Mouse (Mus musculus): ENCODE data around the gene Defb45.

DNA sequence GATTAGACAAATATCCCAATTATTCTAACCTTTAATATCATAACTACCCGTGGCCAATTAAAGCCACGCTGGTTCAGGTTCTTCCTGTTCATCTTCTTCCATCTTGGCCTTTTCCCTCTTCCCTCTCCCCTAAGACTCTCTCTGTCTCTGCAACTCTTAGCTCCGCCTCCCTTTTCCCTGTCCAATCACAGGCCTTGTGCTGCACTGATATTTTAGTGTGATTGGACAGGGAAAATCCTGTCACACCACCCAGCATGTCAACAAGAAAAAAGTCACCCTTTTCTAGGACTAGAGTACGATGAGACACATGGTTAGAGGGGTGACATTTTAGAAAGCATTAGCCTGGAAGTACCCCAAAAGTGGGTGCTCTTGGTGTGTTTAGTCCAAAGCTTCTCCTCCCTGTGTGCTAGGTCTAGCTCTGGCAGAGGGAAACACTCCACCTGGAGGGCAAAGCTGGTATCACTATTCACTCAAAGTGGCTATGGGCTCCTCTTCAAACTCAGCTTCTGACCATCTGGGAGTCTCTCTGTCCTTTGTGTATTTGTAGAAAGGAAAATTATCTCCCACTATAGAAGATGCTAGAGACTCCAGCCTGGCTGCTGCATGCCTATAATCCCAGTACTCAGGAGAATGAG is 12.2 kb downstream of the Defb45 start:
- no peak for TF ChIP-seq POLR2AphosphoS5 (IDR thresholded peaks at IDR 0.05; ENCODE audit: insufficient replicate concordance, low read depth, low read length)
- TF ChIP-seq TAL1 (conservative IDR thresholded peaks at IDR 0.05; ENCODE audit: low read depth, low read length) = no peak
- TF ChIP-seq CTCF (IDR thresholded peaks at IDR 0.05; ENCODE audit: low read depth, low read length) = no peak
- TF ChIP-seq GATA1 (IDR thresholded peaks at IDR 0.05; ENCODE audit: borderline replicate concordance, low read length) = no peak
- no peak for TF ChIP-seq GATA2 (IDR thresholded peaks at IDR 0.05; ENCODE audit: borderline replicate concordance, low read depth, low read length)
